Mouse (Mus musculus) cerebellum, adult 9-11 months (tissue): ENCODE measurements around the gene Scamp5.

Experiments used
- DNase-seq: peaks from one replicate; pipeline ENCODE4 v3.0.0; 2022

Gene Scamp5

GRCm38 (mm10) chr9:57467896-57468549 is at the start of gene Scamp5:
Scamp5 (minus strand) TSS chr9:57468060.
- peak; percentile 93 for DNase-seq

- DNase-seq = peak; percentile 57
Observed at GRCm38 (mm10) chr9:57517113-57517512, 49.3 kb upstream of the Scamp5 start.

GRCm38 (mm10) chr9:57510577-57510976 is 42.7 kb upstream of the Scamp5 start:
- no peak for DNase-seq

- no peak for DNase-seq
Observed at GRCm38 (mm10) chr9:57505700-57506099, 37.8 kb upstream of the Scamp5 start.

GRCm38 (mm10) chr9:57504891-57505290 is 37.0 kb upstream of the Scamp5 start:
- DNase-seq = no peak

GRCm38 (mm10) chr9:57504381-57504700 is 36.5 kb upstream of the Scamp5 start:
- DNase-seq = peak; percentile 45

- DNase-seq = no peak
Observed at GRCm38 (mm10) chr9:57503622-57504380, 35.9 kb upstream of the Scamp5 start, which contains the start of gene Rpp25. Rpp25 (plus strand) TSS chr9:57504026.

GRCm38 (mm10) chr9:57502911-57503621 is 35.2 kb upstream of the Scamp5 start:
- no peak for DNase-seq

- no peak for DNase-seq
Observed at GRCm38 (mm10) chr9:57501861-57502260, 34.0 kb upstream of the Scamp5 start.

GRCm38 (mm10) chr9:57501452-57501851 is 33.6 kb upstream of the Scamp5 start:
- DNase-seq = no peak

- no peak for DNase-seq
Observed at GRCm38 (mm10) chr9:57498536-57498935, 30.7 kb upstream of the Scamp5 start.

- DNase-seq = no peak
Observed at GRCm38 (mm10) chr9:57497236-57497635, 29.4 kb upstream of the Scamp5 start.

GRCm38 (mm10) chr9:57494970-57495369 is 27.1 kb upstream of the Scamp5 start:
- no peak for DNase-seq

GRCm38 (mm10) chr9:57493532-57493931 is 25.7 kb upstream of the Scamp5 start:
- DNase-seq = no peak

GRCm38 (mm10) chr9:57487807-57488206 is 19.9 kb upstream of the Scamp5 start:
- no peak for DNase-seq

- peak; percentile 76 for DNase-seq
Observed at GRCm38 (mm10) chr9:57485774-57486173, 17.9 kb upstream of the Scamp5 start.

GRCm38 (mm10) chr9:57468914-57469313 is 1.1 kb upstream of the Scamp5 start:
- DNase-seq = peak; percentile 66

- peak; percentile 81 for DNase-seq
Observed at GRCm38 (mm10) chr9:57467271-57467771, 539 bp downstream of the Scamp5 start.

GRCm38 (mm10) chr9:57466101-57466500 is 1.8 kb downstream of the Scamp5 start:
- no peak for DNase-seq

GRCm38 (mm10) chr9:57462866-57463265 is 5.0 kb downstream of the Scamp5 start:
- DNase-seq = no peak

GRCm38 (mm10) chr9:57459707-57460106 is 8.2 kb downstream of the Scamp5 start:
- DNase-seq = no peak

- no peak for DNase-seq
Observed at GRCm38 (mm10) chr9:57453516-57453915, 14.3 kb downstream of the Scamp5 start.

- no peak for DNase-seq
Observed at GRCm38 (mm10) chr9:57452624-57453462, 15.0 kb downstream of the Scamp5 start.
